Mouse (Mus musculus) adrenal gland, postnatal 14 days (tissue): ENCODE data around the gene Cldn12. TPM values are rescaled to one million over a fixed set of nuclear protein-coding genes. Genes with fewer than 3 reads are reported as not detected.
A peak's percentile ranks its signal among the peaks of the same experiment; 100 is the strongest.

Source experiments
- DNase-seq: peaks from one replicate; pipeline ENCODE4 v3.0.0; 2021; ENCODE audit warnings: mixed read lengths
- long read RNA-seq, 2 experiments: library from polyadenylated mRNA; stranded (forward); transcript quantifications; one replicate each; pipeline ENCODE4 v2.0.0; 2021
- total RNA-seq: library from RNA; stranded (reverse); gene quantifications from 2 replicates; pipeline ENCODE4 v1.2.3, GENCODE M21; 2021

Gene Cldn12
- total RNA-seq: 20.4 and 21.3 TPM in 2 replicates
- long read RNA-seq, experiment 1, transcript Cldn12-201 (4 exons, 3,597 nt): major isoform, 11 of 20 reads
- long read RNA-seq, experiment 1, partial matches to known transcripts: 0 of 20 reads
- long read RNA-seq, experiment 1, other reads (novel, unspliced or antisense): 5 of 20 reads
- long read RNA-seq, experiment 2, transcript Cldn12-201 (4 exons, 3,597 nt): major isoform, 7 of 19 reads
- long read RNA-seq, experiment 2, partial matches to known transcripts: 1 of 19 reads
- long read RNA-seq, experiment 2, other reads (novel, unspliced or antisense): 10 of 19 reads

- DNase-seq: peak; percentile 98
Observed at GRCm38 (mm10) chr5:5514196-5515076, at the start of gene Cldn12. Gene Cldn12, minus strand, starts transcription at chr5:5514958.

- no peak for DNase-seq
Observed at GRCm38 (mm10) chr5:5562435-5562834, 47.7 kb upstream of the Cldn12 start.

GRCm38 (mm10) chr5:5561041-5561706, 46.4 kb upstream of the Cldn12 start:
- no peak for DNase-seq

- no peak for DNase-seq
Observed at GRCm38 (mm10) chr5:5559798-5560197, 45.0 kb upstream of the Cldn12 start.

- peak; percentile 96 for DNase-seq
Observed at GRCm38 (mm10) chr5:5559079-5559740, 44.5 kb upstream of the Cldn12 start, which contains the start of gene Gtpbp10. Gene Gtpbp10, minus strand, starts transcription at chr5:5559538.

- no peak for DNase-seq
Observed at GRCm38 (mm10) chr5:5551110-5551509, 36.4 kb upstream of the Cldn12 start.

- DNase-seq: no peak
Observed at GRCm38 (mm10) chr5:5540385-5540784, 25.6 kb upstream of the Cldn12 start.

GRCm38 (mm10) chr5:5539771-5540170, 25.0 kb upstream of the Cldn12 start:
- DNase-seq: no peak

- DNase-seq: no peak
Observed at GRCm38 (mm10) chr5:5536131-5536530, 21.4 kb upstream of the Cldn12 start.

- no peak for DNase-seq
Observed at GRCm38 (mm10) chr5:5533656-5534420, 19.1 kb upstream of the Cldn12 start.

- DNase-seq: no peak
Observed at GRCm38 (mm10) chr5:5515411-5515810, 653 bp upstream of the Cldn12 start.

GRCm38 (mm10) chr5:5511401-5511800, 3.4 kb downstream of the Cldn12 start:
- DNase-seq: no peak

- no peak for DNase-seq
Observed at GRCm38 (mm10) chr5:5510989-5511388, 3.8 kb downstream of the Cldn12 start.

GRCm38 (mm10) chr5:5510304-5510887, 4.4 kb downstream of the Cldn12 start:
- DNase-seq: no peak

GRCm38 (mm10) chr5:5508231-5508630, 6.5 kb downstream of the Cldn12 start:
- DNase-seq: no peak

- peak; percentile 79 for DNase-seq
Observed at GRCm38 (mm10) chr5:5507701-5508225, 7.0 kb downstream of the Cldn12 start.

- DNase-seq: no peak
Observed at GRCm38 (mm10) chr5:5504456-5504855, 10.3 kb downstream of the Cldn12 start.

- peak; percentile 39 for DNase-seq
Observed at GRCm38 (mm10) chr5:5503381-5503780, 11.4 kb downstream of the Cldn12 start.

GRCm38 (mm10) chr5:5501583-5501982, 13.2 kb downstream of the Cldn12 start:
- DNase-seq: no peak

- no peak for DNase-seq
Observed at GRCm38 (mm10) chr5:5496393-5496792, 18.4 kb downstream of the Cldn12 start.

- no peak for DNase-seq
Observed at GRCm38 (mm10) chr5:5495042-5495441, 19.7 kb downstream of the Cldn12 start.
